Mouse (Mus musculus) CH12.LX (cell line): Measurements from ENCODE around the gene Mcmbp. TPM values are rescaled to one million over a fixed set of nuclear protein-coding genes. Genes with fewer than 3 reads are reported as not detected.
A peak's percentile ranks its signal among the peaks of the same experiment; 100 is the strongest.

Experiments
- DNase-seq: peaks from one replicate; pipeline ENCODE4 v3.0.0-alpha.2; 2013; ENCODE audit errors: extremely low read depth
- H3K27ac ChIP-seq: 2 replicates; pipeline ENCODE4 v1.5.1; 2012; ENCODE audit warnings: low read depth, mild to moderate bottlenecking, control low read depth, moderate library complexity; ENCODE audit not compliant: insufficient read depth
- H3K27me3 ChIP-seq: replicated peaks from 2 replicates; pipeline ENCODE3; 2012; ENCODE audit warnings: inconsistent platforms
- H3K36me3 ChIP-seq, 2 experiments: replicated peaks in 1 of 2; 2 replicates each; pipeline versions ENCODE3 to v1.6.1; 2012; ENCODE audit warnings: inconsistent platforms in 1 of 2, low read length in 1 of 2, mild to moderate bottlenecking in 1 of 2, mixed read lengths in 1 of 2, moderate library complexity in 1 of 2; ENCODE audit not compliant: control insufficient read depth in 1 of 2, insufficient read depth in 1 of 2
- H3K4me1 ChIP-seq, 2 experiments: 2 replicates each; pipeline ENCODE4 v1.6.1; 2012; ENCODE audit warnings: inconsistent platforms in 1 of 2, moderate library complexity in 1 of 2; ENCODE audit not compliant: insufficient read depth in 2 of 2, control insufficient read depth in 1 of 2
- H3K4me2 ChIP-seq: 2 replicates; pipeline ENCODE4 v1.6.1; 2012; ENCODE audit warnings: low read depth, mild to moderate bottlenecking, control low read depth; ENCODE audit not compliant: poor library complexity, insufficient read depth, severe bottlenecking
- H3K4me3 ChIP-seq, 3 experiments: fragments of 150-350 bp in 1 of 3; sonication (generic) in 1 of 3; replicated peaks in 1 of 3; 2 replicates each; pipeline versions ENCODE3 to v1.5.1; 2011 to 2012; ENCODE audit warnings: low read depth in 2 of 3, low read length in 2 of 3, mild to moderate bottlenecking in 2 of 3, moderate library complexity in 2 of 3, control low read depth in 1 of 3, improper control_type of control experiment in 1 of 3, inconsistent platforms in 1 of 3, mixed read lengths in 1 of 3; ENCODE audit not compliant: poor library complexity in 1 of 3
- H3K79me2 ChIP-seq: replicated peaks from 2 replicates; pipeline ENCODE4 v1.6.1; 2012; ENCODE audit warnings: mild to moderate bottlenecking, moderate library complexity; ENCODE audit not compliant: control insufficient read depth, poor library complexity, insufficient read depth, severe bottlenecking; ENCODE audit errors: extremely low read depth
- H3K9ac ChIP-seq: 2 replicates; pipeline ENCODE4 v1.6.1; 2012; ENCODE audit warnings: low read depth, mild to moderate bottlenecking, control low read depth, moderate library complexity; ENCODE audit not compliant: insufficient read depth
- H3K9me3 ChIP-seq: replicated peaks from 2 replicates; pipeline ENCODE3; 2012; ENCODE audit warnings: low read length, inconsistent platforms, mixed read lengths
- BHLHE40 ChIP-seq: IDR thresholded peaks from 2 replicates; pipeline ENCODE4 v1.6.1; 2011; ENCODE audit warnings: mild to moderate bottlenecking, low read depth, low read length, improper control_type of control experiment
- CHD2 ChIP-seq: IDR thresholded peaks from 2 replicates; pipeline ENCODE4 v1.6.1; 2011; ENCODE audit warnings: low read length, improper control_type of control experiment
- CTCF ChIP-seq, 2 experiments: IDR thresholded peaks in 1 of 2; conservative IDR thresholded peaks in 1 of 2; 2 replicates each; pipeline ENCODE4 v1.5.1; 2011 to 2012; ENCODE audit warnings: low read depth in 2 of 2, low read length in 2 of 2, improper control_type of control experiment in 1 of 2, inconsistent platforms in 1 of 2, mild to moderate bottlenecking in 1 of 2, moderate library complexity in 1 of 2
- EP300 ChIP-seq: IDR thresholded peaks from 2 replicates; pipeline ENCODE4 v1.6.1; 2011; ENCODE audit warnings: low read length, improper control_type of control experiment
- IRF4 ChIP-seq: IDR thresholded peaks from 2 replicates; pipeline ENCODE4 v1.6.1; 2014; ENCODE audit warnings: low read depth, mild to moderate bottlenecking, inconsistent platforms, low read length, improper control_type of control experiment
- JUN ChIP-seq: IDR thresholded peaks from 2 replicates; pipeline ENCODE4 v1.6.1; 2011; ENCODE audit warnings: low read depth, mild to moderate bottlenecking, low read length, improper control_type of control experiment, moderate library complexity; ENCODE audit not compliant: insufficient read depth
- JUND ChIP-seq: conservative IDR thresholded peaks from 2 replicates; pipeline ENCODE4 v1.6.1; 2011; ENCODE audit warnings: low read depth, low read length, improper control_type of control experiment
- KAT2A ChIP-seq: IDR thresholded peaks from 2 replicates; pipeline ENCODE4 v1.6.1; 2012; ENCODE audit warnings: low read length, improper control_type of control experiment, inconsistent platforms; ENCODE audit not compliant: insufficient replicate concordance
- MAFK ChIP-seq: IDR thresholded peaks from 2 replicates; pipeline ENCODE4 v1.6.1; 2011; ENCODE audit warnings: low read length, improper control_type of control experiment; ENCODE audit not compliant: insufficient replicate concordance
- MAZ ChIP-seq: IDR thresholded peaks from 2 replicates; pipeline ENCODE4 v1.6.1; 2012; ENCODE audit warnings: low read depth, mild to moderate bottlenecking, inconsistent platforms, low read length, improper control_type of control experiment, moderate library complexity
- MEF2A ChIP-seq: IDR thresholded peaks from 2 replicates; pipeline ENCODE4 v1.6.1; 2014; ENCODE audit warnings: low read depth, mild to moderate bottlenecking, inconsistent platforms, low read length, improper control_type of control experiment, borderline replicate concordance
- MXI1 ChIP-seq: IDR thresholded peaks from 2 replicates; pipeline ENCODE4 v1.6.1; 2011; ENCODE audit warnings: mild to moderate bottlenecking, low read depth, low read length, improper control_type of control experiment
- MYC ChIP-seq: IDR thresholded peaks from 2 replicates; pipeline ENCODE4 v1.6.1; 2011; ENCODE audit warnings: low read depth, mild to moderate bottlenecking, improper control_type of control experiment, low read length
- NELFE ChIP-seq: IDR thresholded peaks from 2 replicates; pipeline ENCODE4 v1.6.1; 2011; ENCODE audit warnings: low read depth, low read length, improper control_type of control experiment
- PAX5 ChIP-seq: IDR thresholded peaks from 2 replicates; pipeline ENCODE4 v1.6.1; 2012; ENCODE audit warnings: low read length, inconsistent platforms, mixed read lengths
- POLR2A ChIP-seq: IDR thresholded peaks from 2 replicates; pipeline ENCODE4 v1.6.1; 2011; ENCODE audit warnings: low read depth, mild to moderate bottlenecking, improper control_type of control experiment, low read length
- POLR2AphosphoS2 ChIP-seq: IDR thresholded peaks from 2 replicates; pipeline ENCODE4 v1.6.1; 2011; ENCODE audit warnings: low read depth, low read length, improper control_type of control experiment
- RAD21 ChIP-seq: IDR thresholded peaks from 2 replicates; pipeline ENCODE4 v1.6.1; 2011; ENCODE audit warnings: low read depth, mild to moderate bottlenecking, low read length, improper control_type of control experiment, moderate library complexity
- USF1 ChIP-seq: IDR thresholded peaks from 2 replicates; pipeline ENCODE4 v1.6.1; 2014; ENCODE audit warnings: low read depth, mild to moderate bottlenecking, inconsistent platforms, low read length, improper control_type of control experiment
- USF2 ChIP-seq: conservative IDR thresholded peaks from 2 replicates; pipeline ENCODE4 v1.6.1; 2011; ENCODE audit warnings: low read depth, low read length, improper control_type of control experiment
- ZMIZ1 ChIP-seq: IDR thresholded peaks from 2 replicates; pipeline ENCODE4 v1.6.1; 2012; ENCODE audit warnings: low read depth, mild to moderate bottlenecking, inconsistent platforms, low read length, improper control_type of control experiment
- dilution Hi-C: fragments of 300-500 bp; cut with MboI; formaldehyde crosslinking; loops from 2 replicates; pipeline ENCODE4 v1.14.3; 2020; ENCODE audit warnings: low sequenced_read_pairs; ENCODE audit not compliant: extremely low pct_unique_long_range_greater_than_20kb, extremely low pct_ligation_motif_present
- in situ Hi-C: fragments of 300-500 bp; cut with MboI; formaldehyde crosslinking; loops from 3 replicates; pipeline ENCODE4 v1.14.3; 2019; ENCODE audit warnings: low sequenced_read_pairs, low pct_ligation_motif_present, low pct_unique_long_range_greater_than_20kb, mixed read lengths
- polyA plus RNA-seq: library from polyadenylated mRNA; unstranded; fragments of >175 nt; gene quantifications from 2 replicates; pipeline ENCODE4 v1.2.1, GENCODE M21; 2012; ENCODE audit warnings: low read depth; ENCODE audit not compliant: insufficient read length
- total RNA-seq, 2 experiments: library from RNA; depleted of rRNA; stranded (reverse); fragments of 300-350 nt in 1 of 2; fragments of >200 nt in 1 of 2; gene quantifications; 2 replicates each; pipeline ENCODE4 v1.2.3; 2012 to 2014

Mcmbp gene
- total and polyA plus RNA-seq, 3 experiments = 45.2 to 75.7 (median 69.4) TPM

DNA sequence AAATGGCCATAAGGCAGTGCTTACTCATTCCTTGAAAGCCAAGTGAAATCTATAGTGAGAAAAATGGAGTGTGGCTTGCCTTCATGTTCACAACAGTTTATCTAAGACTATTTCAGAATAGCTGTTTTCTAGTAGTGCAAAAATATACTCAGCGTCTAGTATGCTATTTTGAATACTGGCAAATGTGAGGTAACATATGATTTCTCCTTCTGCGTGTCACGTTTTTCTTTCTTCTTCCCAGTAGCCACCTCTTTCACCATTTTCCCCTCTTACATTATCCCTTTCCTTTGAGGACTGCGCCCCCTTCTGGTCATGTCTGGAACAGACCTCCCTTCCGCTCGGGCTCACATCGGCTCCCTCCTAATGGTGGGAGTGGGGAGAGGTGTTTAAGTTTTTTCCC is 50.2 kb downstream of the Mcmbp start (continued):
- TF ChIP-seq ZMIZ1 (no peak), POLR2AphosphoS2 (no peak; the same call in 1 of the 2 replicates), CTCF (conservative IDR thresholded peaks at IDR 0.05 in 1 of 2, IDR thresholded peaks at IDR 0.05 in 1 of 2; ENCODE audit: low read depth in 2 of 2, low read length in 2 of 2) (peak; percentile 58 to 96), MAZ (0 out of 2 replicates have a peak, but pooled peaks have one; percentile 41), CHD2 (peak; percentile 21; the same call in 1 of the 2 replicates), MAFK (no peak)

DNA sequence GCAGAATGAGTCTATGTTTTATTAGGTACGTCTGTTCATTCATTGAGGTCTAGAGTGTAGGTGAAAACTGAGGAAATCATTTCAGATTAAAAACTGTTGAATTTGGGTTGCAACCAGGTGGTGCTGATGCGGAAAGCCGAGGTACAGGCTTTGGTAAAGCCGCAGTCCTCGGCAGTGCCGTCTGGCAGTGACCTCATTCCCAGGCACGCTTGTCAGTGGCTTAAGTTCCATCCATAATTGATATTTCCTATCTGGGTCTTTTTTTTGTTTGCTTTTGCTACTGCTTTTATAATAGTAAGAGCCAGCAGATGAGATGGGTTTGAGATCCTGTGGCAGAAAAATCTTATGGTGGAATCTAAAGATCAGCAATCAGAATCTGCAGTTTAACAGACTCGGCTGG is 50.9 kb downstream of the Mcmbp start:
- Histone ChIP-seq H3K4me2 (no peak overlapping the region), H3K4me1 (peaks cover 0 to 7% of the 10 kb centered on the region in 2 experiments; a peak in 1 of 4 replicates), H3K36me3 (peaks cover 5 to 37% of the 10 kb centered on the region in 2 experiments), H3K4me3 (no peak overlapping the region), H3K27me3 (no peaks in the 10 kb centered on the region), H3K27ac (no peak overlapping the region), H3K9me3 (no peaks in the 10 kb centered on the region), H3K79me2 (no peaks in the 10 kb centered on the region), H3K9ac (no peak overlapping the region)
- in situ Hi-C loops (no loop called here), dilution Hi-C loops (no loop called here)
- no peak for TF ChIP-seq IRF4
- TF ChIP-seq MYC = no peak
- no peak for TF ChIP-seq ZMIZ1
- TF ChIP-seq EP300 = no peak
- TF ChIP-seq JUND = no peak
- TF ChIP-seq KAT2A = no peak
- TF ChIP-seq NELFE = no peak
- TF ChIP-seq JUN = no peak
- TF ChIP-seq PAX5 = no peak
- TF ChIP-seq POLR2AphosphoS2 = no peak
- TF ChIP-seq MEF2A = no peak
- no peak for TF ChIP-seq BHLHE40
- no peak for TF ChIP-seq MAZ
- no peak for TF ChIP-seq USF1
- TF ChIP-seq CHD2 = no peak
- TF ChIP-seq MXI1 = no peak
- no peak for TF ChIP-seq POLR2A
- TF ChIP-seq USF2 = no peak
- TF ChIP-seq RAD21 = no peak
- TF ChIP-seq MAFK = no peak
- no peak for DNase-seq
